In genomic region chr5:77594719-77595118, GRCm38 (mm10) we compare ENCODE assay signal across 23 mouse cellular contexts.
DNase-seq lines count a peak whose midpoint lies in the region; ATAC-seq lines count a peak whose summit lies in the region.
"Had no signal": no experiment of that assay in that cellular context is flagged by ENCODE, and none has a peak within 500 bp of the region (broad histone marks: within the 10 kb centered on the region; RNA-seq: fewer than 3 reads in every experiment).

No protein-coding gene starts in this region.

- no peak overlapping the region for H3K9ac ChIP-seq in limb, embryonic 13.5 days
- H3K9ac ChIP-seq in limb, embryonic 15.5 days, result no peak overlapping the region
- no peak overlapping the region for H3K9ac ChIP-seq in forebrain, embryonic 14.5 days (ENCODE audit: low read length)
- H3K9ac ChIP-seq: embryonic facial prominence, embryonic 12.5 days; forebrain, embryonic 13.5 days had no signal

- WGBS in limb, embryonic 13.5 days, result 81% methylated on average over 4 of the region's 4 CpGs
- WGBS in limb, embryonic 10.5 days, result 92% methylated on average over 4 of the region's 4 CpGs
- 71% methylated on average over 4 of the region's 4 CpGs for WGBS in limb, embryonic 15.5 days
- WGBS in forebrain, embryonic 14.5 days, result 90% methylated on average over 4 of the region's 4 CpGs

- H3K4me2 ChIP-seq in limb, embryonic 13.5 days (replicated peaks), result no peak overlapping the region
- no peak overlapping the region for H3K4me2 ChIP-seq in limb, embryonic 15.5 days
- H3K4me2 ChIP-seq in forebrain, embryonic 14.5 days (ENCODE audit: low read length), result no peak overlapping the region
- H3K4me2 ChIP-seq: embryonic facial prominence, embryonic 12.5 days; forebrain, embryonic 13.5 days had no signal

- peaks cover 5% of the 10 kb centered on the region; the same call in 1 of the 2 replicates for H3K9me3 ChIP-seq in limb, embryonic 13.5 days
- no peaks in the 10 kb centered on the region for H3K9me3 ChIP-seq in limb, embryonic 10.5 days (replicated peaks)
- H3K9me3 ChIP-seq in limb, embryonic 15.5 days, result no peaks in the 10 kb centered on the region
- H3K9me3 ChIP-seq in forebrain, embryonic 14.5 days (replicated peaks; ENCODE audit: control insufficient read depth, low read length), result no peaks in the 10 kb centered on the region
- H3K9me3 ChIP-seq: embryonic facial prominence, embryonic 10.5 days; embryonic facial prominence, embryonic 12.5 days; forebrain, embryonic 13.5 days had no signal

- no peaks in the 10 kb centered on the region for H3K27me3 ChIP-seq in limb, embryonic 13.5 days
- H3K27me3 ChIP-seq in limb, embryonic 10.5 days (ENCODE audit: low read depth, poor library complexity, severe bottlenecking), result no peaks in the 10 kb centered on the region
- H3K27me3 ChIP-seq in limb, embryonic 15.5 days, result no peaks in the 10 kb centered on the region
- H3K27me3 ChIP-seq in forebrain, embryonic 14.5 days (replicated peaks; ENCODE audit: control insufficient read depth, insufficient read depth, low read length), result no peaks in the 10 kb centered on the region
- H3K27me3 ChIP-seq: embryonic facial prominence, embryonic 12.5 days; Patski had no signal

- H3K4me3 ChIP-seq in limb, embryonic 13.5 days, result no peak overlapping the region
- H3K4me3 ChIP-seq in limb, embryonic 10.5 days, result no peak overlapping the region
- no peak overlapping the region for H3K4me3 ChIP-seq in limb, embryonic 15.5 days
- H3K4me3 ChIP-seq in forebrain, embryonic 14.5 days (ENCODE audit: low read depth, low read length), result no peak overlapping the region
- H3K4me3 ChIP-seq: embryonic facial prominence, embryonic 10.5 days; embryonic facial prominence, embryonic 12.5 days; forebrain, embryonic 13.5 days had no signal

- H3K4me1 ChIP-seq in limb, embryonic 13.5 days, result no peaks in the 10 kb centered on the region
- no peaks in the 10 kb centered on the region for H3K4me1 ChIP-seq in limb, embryonic 10.5 days
- no peaks in the 10 kb centered on the region for H3K4me1 ChIP-seq in limb, embryonic 15.5 days
- no peaks in the 10 kb centered on the region for H3K4me1 ChIP-seq in forebrain, embryonic 14.5 days (ENCODE audit: control insufficient read depth, insufficient read depth, low read length)
- H3K4me1 ChIP-seq: embryonic facial prominence, embryonic 10.5 days; embryonic facial prominence, embryonic 12.5 days; forebrain, embryonic 13.5 days had no signal

- no peak overlapping the region for H3K27ac ChIP-seq in limb, embryonic 13.5 days
- H3K27ac ChIP-seq in limb, embryonic 10.5 days, result no peak overlapping the region
- H3K27ac ChIP-seq in limb, embryonic 15.5 days, result no peak overlapping the region
- H3K27ac ChIP-seq in forebrain, embryonic 14.5 days (ENCODE audit: low read depth, low read length), result no peak overlapping the region
- H3K27ac ChIP-seq: embryonic facial prominence, embryonic 10.5 days; embryonic facial prominence, embryonic 12.5 days; forebrain, embryonic 13.5 days had no signal

- DNase-seq in limb, embryonic 10.5 days (ENCODE audit: low spot score), result no peak
- peak; percentile 13 for DNase-seq in R1 (ENCODE audit: low read depth, low spot score)
- no peak for DNase-seq in forebrain, embryonic 14.5 days (ENCODE audit: low spot score)
- no peak for DNase-seq in thymus, adult 18-20 months
- DNase-seq: adrenal gland, adult 2 months; adrenal gland, postnatal 10 days; adrenal gland, postnatal 25 days; B cell, adult 2 months; cerebellum, adult 11 months; cerebellum, adult 18-20 months; cerebellum, adult 8-10 months; cerebellum, adult 9-11 months; cerebellum, postnatal 14 days; cerebellum, postnatal 36 days had no signal

- no peaks in the 10 kb centered on the region for H3K36me3 ChIP-seq in limb, embryonic 13.5 days
- no peaks in the 10 kb centered on the region for H3K36me3 ChIP-seq in limb, embryonic 10.5 days
- H3K36me3 ChIP-seq in limb, embryonic 15.5 days, result no peaks in the 10 kb centered on the region
- H3K36me3 ChIP-seq in forebrain, embryonic 14.5 days (ENCODE audit: control insufficient read depth, insufficient read depth, low read length), result no peaks in the 10 kb centered on the region
- H3K36me3 ChIP-seq: embryonic facial prominence, embryonic 10.5 days; embryonic facial prominence, embryonic 12.5 days; G1E had no signal

- peak; percentile 86 for ATAC-seq in limb, embryonic 13.5 days (ENCODE audit: low FRiP score, low read depth)
- peak; percentile 79 for ATAC-seq in limb, embryonic 15.5 days (ENCODE audit: insufficient number of reproducible peaks, low FRiP score, low TSS enrichment, low read depth)
- no peak for ATAC-seq in forebrain, embryonic 14.5 days
- ATAC-seq: CD4-positive, CD25-positive, alpha-beta regulatory T cell, adult 4 months; forebrain, embryonic 13.5 days; forebrain, embryonic 16.5 days; Patski had no signal
